In genomic region chr4:63403040-63403959, GRCm38 (mm10) we compare ENCODE assay signal across 8 mouse cellular contexts. TPM values are rescaled to one million over a fixed set of nuclear protein-coding genes. Genes with fewer than 3 reads are reported as not detected.
DNase-seq lines count a peak whose midpoint lies in the region; ATAC-seq lines count a peak whose summit lies in the region.

Gene Akna (minus strand): TSS chr4:63403354.

- no peaks in the 10 kb centered on the region for H3K27me3 ChIP-seq in hindbrain, embryonic 15.5 days

- peak within 1 kb of the TSS; percentile 43 for H3K4me2 ChIP-seq in hindbrain, embryonic 15.5 days

- H3K4me1 ChIP-seq in hindbrain, embryonic 15.5 days (replicated peaks) = peaks cover 39% of the 10 kb centered on the region

- H3K9me3 ChIP-seq in hindbrain, embryonic 15.5 days = no peaks in the 10 kb centered on the region

- ATAC-seq in common myeloid progenitor, adult 5-6 weeks (replicated peaks; ENCODE audit: low read depth, poor library complexity, severe bottlenecking) = peak; percentile 30
- ATAC-seq in hindbrain, embryonic 15.5 days (ENCODE audit: low FRiP score, low read depth) = peak; percentile 85

- peak within 1 kb of the TSS; percentile 77 for H3K27ac ChIP-seq in hindbrain, embryonic 15.5 days (replicated peaks)

- DNase-seq in MN1 (ENCODE audit: low spot score) = peak; percentile 82
- peak; percentile 87 for DNase-seq in gastrocnemius, adult 18-20 months (ENCODE audit: low spot score)
- DNase-seq in left cerebral cortex, adult 18-20 months (ENCODE audit: low spot score in 2 of 2) = peak; percentile 55 to 65
- DNase-seq in lung, postnatal 4 days = peak; percentile 93 to 97
- peak; percentile 67 for DNase-seq in right cerebral cortex, adult 18-20 months
- DNase-seq in urinary bladder, adult 2 months (ENCODE audit: low spot score) = peak; percentile 52

- H3K36me3 ChIP-seq in hindbrain, embryonic 15.5 days = no peaks in the 10 kb centered on the region

- peak within 1 kb of the TSS; percentile 21 for H3K4me3 ChIP-seq in hindbrain, embryonic 15.5 days

- H3K9ac ChIP-seq in hindbrain, embryonic 15.5 days = peak within 1 kb of the TSS; percentile 25; the same call in 1 of the 2 replicates

- WGBS in hindbrain, embryonic 15.5 days = 19% methylated on average over 16 of the region's 17 CpGs

RNA-seq across cellular contexts. Expression of gene Akna, which starts in this region (rescaled TPM):
- total RNA-seq in common myeloid progenitor, adult 5-6 weeks (2017) = 10.0 and 13.8 TPM in 2 replicates
- total RNA-seq in gastrocnemius, adult 18-20 months (2021) = 1 to 10 TPM in 1 of 2 experiments, under 1 TPM in 1; 0.82 to 1.5 TPM
- polyA plus RNA-seq in hindbrain, embryonic 15.5 days (2015; fragmentation: Nextera tagmentation; extraction: Ambion mirVana) = 6.6 and 7.2 TPM in 2 replicates
- 1 to 10 TPM; 3.3 TPM for total RNA-seq in left cerebral cortex, adult 18-20 months (2021)
- 1.8 and 3.5 TPM in 2 replicates for polyA plus RNA-seq in urinary bladder, adult 2 months (2012; rRNA removed)

Comparison
In these comparisons a context has a peak if more than half of its experiments do, and no peak if none do; other contexts are left out.
1. Peak in every context shown above with its lines: DNase-seq, ATAC-seq, H3K4me3 ChIP-seq and H3K27ac ChIP-seq.